Mouse (Mus musculus) thymus, postnatal 25 days (tissue): ENCODE results near the gene Tyro3.
A peak's percentile ranks its signal among the peaks of the same experiment; 100 is the strongest.

Experiments
- DNase-seq: peaks from one replicate; pipeline ENCODE4 v3.0.0; 2022

The Tyro3 gene

DNA sequence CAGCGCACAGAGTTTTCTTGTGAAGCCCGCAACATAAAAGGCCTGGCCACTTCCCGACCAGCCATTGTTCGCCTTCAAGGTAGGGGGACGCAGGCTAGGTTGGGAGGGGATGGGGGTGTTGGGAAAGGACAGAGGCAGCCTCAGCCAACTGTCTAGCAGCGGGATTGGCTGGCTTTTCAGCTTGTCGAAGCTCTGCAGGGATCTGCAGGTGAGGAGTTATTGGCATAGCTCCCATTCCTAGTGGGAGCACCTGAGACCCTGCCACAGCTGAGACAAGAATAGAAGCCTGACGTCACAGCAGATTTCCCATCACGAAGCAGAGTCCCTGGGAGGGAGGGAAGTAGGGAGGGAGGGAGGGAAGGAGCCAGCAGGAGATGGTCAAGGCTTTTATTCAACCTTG, 7.2 kb downstream of the Tyro3 start:
- no peak for DNase-seq

DNA sequence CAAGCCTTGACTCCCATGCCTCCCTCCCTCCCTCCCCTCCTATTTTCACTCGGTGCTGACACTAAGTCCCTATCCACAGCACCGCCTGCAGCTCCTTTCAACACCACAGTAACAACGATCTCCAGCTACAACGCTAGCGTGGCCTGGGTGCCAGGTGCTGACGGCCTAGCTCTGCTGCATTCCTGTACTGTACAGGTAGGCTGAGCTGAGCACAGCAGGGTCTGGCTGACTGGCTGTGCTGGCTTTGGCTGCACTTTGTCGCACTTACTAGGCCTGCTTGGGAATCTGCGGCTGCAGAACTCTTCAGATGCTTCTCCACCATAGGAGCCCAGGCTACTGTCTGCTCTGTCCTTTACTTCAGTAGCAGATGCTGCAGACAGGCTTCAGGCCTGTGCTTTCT, 8.0 kb downstream of the Tyro3 start:
- no peak for DNase-seq

DNA sequence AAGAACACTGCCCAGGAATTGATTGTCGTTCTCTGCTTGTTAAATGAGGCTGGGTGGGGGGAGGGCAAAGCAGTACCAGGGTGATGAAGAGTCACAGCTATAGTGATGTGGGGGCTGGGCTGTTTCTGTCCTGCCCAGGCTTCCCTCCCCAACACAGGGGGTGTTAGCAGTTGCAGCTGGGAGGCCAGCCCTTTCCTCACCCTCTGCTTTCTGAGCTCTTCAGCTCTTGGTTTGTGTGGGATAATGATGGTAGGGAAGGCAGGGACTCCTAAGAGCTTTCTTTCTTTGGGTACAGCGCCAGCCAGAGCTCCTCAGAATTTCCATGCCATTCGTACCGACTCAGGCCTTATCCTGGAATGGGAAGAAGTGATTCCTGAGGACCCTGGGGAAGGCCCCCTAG, 10.9 kb downstream of the Tyro3 start:
- no peak for DNase-seq

DNA sequence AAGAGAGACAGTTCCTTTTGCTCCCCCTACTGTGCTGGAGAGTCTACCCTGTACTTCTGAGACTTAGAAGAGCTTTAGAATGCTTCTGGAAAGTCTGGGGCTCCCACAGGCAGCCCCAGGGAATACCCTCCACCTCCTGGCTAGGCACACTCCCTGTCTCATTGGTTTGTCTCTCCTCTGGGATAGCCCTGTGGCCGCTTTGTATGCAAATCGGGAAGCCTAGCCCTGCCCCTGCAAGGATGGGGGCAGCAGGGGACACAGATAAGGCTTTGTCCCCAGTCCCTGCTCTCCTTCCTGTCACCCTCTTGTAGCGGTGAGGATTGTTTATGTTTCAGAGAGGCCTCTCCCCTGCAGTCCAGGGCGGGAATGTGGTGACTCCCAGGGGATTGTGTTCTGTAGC, 11.3 kb downstream of the Tyro3 start:
- DNase-seq, result no peak

DNA sequence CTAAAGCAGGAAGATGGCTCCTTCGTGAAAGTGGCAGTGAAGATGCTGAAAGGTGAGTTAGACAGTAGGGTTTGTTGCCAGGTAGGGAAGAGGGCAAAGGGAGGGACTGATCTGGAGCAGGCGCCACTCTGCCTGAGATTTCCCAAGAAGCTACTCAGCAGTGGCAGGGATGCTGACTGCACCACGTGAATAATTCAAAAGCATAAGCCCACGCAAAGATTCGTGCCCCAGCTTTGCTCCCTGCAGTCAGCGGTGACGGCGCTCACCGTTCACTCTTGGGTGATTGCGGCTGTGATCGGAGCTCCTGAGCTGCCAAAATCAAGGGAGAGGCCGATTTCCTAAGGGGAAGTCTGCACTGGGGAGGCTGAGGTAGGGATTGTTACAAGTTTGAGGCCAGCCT, 13.4 kb downstream of the Tyro3 start:
- no peak for DNase-seq

DNA sequence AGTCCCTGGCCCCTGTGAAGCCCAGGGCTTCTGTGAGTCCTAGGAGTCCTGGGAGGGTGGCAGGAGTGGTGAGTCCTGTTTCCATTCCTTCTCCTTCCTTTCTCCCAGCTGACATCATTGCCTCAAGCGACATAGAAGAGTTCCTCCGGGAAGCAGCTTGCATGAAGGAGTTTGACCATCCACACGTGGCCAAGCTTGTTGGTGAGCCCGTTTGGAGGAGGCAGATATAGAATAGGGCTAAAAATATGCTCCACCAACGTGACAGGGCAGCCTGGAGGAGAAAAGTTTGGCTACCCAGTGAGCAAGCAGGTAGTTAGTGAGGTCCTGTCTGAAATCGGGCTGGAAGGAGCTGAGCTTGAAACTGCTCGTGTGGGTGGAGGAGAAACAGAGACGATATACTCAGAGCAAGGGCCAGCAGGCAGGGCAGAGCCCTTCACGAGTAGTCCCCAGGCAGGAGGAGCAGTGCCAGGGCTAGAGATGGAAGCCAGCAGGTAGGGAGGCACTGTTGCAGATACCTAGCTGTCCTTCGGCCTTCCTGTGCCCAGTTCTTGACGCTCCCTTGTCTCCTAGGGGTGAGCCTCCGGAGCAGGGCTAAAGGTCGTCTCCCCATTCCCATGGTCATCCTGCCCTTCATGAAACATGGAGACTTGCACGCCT, 14.1 kb downstream of the Tyro3 start:
- DNase-seq, result no peak

DNA sequence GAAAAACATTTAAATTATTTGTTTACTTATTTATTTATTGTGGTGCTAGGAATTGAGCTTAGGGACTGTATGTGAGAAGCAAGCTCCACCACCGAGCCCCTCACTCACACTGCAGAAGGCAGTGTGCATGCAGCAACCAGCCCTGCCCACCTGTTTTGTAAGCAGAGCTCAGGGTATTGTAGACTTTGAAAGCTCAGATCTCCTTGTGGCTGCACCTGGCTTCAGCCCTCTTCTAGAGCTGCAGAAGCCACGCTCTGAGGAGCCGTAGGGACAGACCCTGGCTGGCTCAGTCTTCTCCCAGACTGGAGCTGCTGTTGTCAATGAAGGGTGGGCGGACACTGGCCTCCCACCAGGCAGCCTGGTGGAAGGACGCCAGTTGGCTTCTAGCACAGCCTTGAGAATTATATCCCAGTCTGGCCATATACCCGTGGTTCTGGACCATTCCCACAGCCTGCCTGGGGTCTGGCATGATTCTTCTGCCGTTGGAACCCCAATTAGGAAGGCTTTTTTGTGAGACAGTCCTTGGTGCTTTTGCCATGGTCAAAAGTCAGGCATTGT, 16.9 kb downstream of the Tyro3 start:
- DNase-seq, result peak; percentile 39

DNA sequence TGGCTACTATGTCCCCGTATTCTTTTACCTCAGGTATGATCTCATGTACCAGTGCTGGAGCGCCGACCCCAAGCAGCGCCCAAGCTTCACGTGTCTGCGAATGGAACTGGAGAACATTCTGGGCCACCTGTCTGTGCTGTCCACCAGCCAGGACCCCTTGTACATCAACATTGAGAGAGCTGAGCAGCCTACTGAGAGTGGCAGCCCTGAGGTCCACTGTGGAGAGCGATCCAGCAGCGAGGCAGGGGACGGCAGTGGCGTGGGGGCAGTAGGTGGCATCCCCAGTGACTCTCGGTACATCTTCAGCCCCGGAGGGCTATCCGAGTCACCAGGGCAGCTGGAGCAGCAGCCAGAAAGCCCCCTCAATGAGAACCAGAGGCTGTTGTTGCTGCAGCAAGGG, 19.1 kb downstream of the Tyro3 start:
- DNase-seq, result no peak

DNA sequence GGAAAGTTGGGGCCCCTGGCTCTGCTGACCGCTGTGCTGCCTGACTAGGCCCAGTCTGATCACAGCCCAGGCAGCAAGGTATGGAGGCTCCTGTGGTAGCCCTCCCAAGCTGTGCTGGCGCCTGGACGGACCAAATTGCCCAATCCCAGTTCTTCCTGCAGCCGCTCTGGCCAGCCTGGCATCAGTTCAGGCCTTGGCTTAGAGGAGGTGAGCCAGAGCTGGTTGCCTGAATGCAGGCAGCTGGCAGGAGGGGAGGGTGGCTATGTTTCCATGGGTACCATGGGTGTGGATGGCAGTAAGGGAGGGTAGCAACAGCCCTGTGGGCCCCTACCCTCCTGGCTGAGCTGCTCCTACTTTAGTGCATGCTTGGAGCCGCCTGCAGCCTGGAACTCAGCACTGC, 19.5 kb downstream of the Tyro3 start:
- no peak for DNase-seq

DNA sequence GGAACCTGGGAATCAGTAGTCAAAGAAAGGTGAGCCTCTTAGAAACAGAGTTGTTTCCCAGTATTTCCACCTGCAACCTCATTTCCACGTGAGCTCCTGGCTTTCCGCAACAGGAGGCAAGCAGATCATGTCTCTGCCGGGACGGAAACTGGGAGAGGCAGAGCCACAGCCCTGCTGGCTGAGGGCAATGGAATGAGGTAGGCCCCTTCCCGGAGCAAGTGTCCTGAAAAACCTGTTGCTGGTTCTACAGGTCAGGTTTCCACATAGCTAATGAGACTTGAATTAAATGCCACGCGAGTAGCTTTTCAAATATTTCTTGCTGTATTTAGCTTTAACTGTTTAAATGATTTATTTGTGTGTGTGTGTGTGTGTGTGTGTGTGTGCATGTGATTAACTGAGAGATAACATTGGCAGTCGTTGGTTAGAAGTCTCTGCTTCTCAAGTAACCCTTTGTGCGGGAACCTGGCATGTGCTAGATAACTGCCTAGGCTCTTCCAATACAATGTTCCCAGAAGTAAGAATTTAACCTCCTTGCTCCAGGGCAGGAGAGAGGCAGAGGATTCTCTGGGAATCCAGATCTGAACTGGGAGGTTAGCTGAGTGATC, 21.2 kb downstream of the Tyro3 start:
- DNase-seq, result no peak

DNA sequence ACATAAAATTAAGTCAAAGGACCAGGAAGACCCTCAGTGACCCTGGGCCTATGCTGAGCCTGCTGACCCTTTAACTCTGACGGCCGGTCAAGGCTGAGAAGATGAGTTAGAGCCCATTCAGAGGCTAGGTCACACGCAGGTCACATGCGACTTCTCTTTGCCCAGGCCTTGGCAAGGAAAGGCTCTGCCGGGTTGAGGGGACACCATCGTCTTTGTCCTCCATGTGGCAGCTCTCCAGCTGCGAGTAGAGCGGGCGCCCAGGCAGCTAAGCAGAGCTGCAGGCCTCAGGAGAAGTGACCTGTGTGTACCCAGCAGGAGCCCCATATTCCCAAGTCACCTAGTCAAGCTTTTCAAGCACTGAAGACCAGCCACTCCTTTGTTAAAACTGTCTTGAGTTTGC, 23.6 kb downstream of the Tyro3 start:
- DNase-seq, result no peak

DNA sequence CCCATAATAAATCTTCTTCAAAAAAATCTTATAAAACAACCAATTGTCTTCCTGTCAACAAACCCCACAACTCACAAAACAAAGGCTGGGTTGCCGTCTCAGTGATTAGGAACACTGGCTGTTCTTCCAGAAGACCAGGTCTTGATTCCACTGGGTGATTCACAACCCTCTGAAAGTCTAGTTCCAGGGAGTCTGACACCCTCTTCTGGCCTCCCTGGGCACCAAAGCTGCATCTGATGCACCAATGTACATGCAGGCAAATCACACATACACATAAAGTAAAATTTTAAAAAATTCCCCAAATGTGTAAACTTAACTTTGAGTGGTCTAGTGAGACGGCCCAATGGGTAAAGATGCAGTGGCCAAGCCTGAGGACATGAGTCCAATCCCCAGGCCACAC, 33.0 kb downstream of the Tyro3 start:
- no peak for DNase-seq

DNA sequence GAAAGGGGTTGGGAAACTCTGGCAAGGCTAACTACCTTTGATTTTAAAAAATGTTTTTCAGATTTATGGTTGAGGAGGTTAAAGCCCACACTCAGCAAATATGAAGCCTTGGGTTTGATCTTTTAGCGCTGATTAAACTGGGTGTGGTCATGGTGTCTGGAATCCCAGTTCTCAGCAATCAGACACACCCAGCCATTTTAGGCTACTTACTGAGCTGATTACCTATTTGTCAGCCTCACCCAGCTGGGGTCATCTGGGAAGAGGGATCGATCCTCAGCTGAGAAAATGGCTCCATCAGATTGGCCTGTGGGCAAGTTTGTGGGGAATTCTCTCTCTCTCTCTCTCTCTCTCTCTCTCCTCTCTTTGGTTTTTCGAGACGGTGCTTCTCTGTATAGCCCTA, 36.7 kb downstream of the Tyro3 start:
- no peak for DNase-seq

DNA sequence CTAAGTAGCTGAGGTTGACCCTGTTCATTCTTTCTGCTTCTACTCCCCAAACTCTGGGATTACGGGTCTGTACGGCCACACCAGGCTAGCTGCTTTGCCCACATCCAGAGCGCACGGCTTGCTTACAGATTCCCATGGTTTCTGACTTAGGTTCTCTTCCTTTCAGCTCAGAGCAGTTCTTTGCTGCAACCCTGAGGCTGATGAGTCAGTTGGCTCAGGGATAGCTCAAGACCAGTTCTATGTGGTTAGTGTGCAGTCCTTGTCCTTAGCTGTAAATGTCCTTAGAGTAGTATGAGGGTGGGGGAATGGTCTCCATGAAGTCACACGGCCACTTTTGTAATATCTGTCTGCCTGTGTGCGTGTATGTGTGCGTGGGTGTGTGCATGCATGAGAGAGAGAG, 40.1 kb downstream of the Tyro3 start:
- DNase-seq, result no peak

DNA sequence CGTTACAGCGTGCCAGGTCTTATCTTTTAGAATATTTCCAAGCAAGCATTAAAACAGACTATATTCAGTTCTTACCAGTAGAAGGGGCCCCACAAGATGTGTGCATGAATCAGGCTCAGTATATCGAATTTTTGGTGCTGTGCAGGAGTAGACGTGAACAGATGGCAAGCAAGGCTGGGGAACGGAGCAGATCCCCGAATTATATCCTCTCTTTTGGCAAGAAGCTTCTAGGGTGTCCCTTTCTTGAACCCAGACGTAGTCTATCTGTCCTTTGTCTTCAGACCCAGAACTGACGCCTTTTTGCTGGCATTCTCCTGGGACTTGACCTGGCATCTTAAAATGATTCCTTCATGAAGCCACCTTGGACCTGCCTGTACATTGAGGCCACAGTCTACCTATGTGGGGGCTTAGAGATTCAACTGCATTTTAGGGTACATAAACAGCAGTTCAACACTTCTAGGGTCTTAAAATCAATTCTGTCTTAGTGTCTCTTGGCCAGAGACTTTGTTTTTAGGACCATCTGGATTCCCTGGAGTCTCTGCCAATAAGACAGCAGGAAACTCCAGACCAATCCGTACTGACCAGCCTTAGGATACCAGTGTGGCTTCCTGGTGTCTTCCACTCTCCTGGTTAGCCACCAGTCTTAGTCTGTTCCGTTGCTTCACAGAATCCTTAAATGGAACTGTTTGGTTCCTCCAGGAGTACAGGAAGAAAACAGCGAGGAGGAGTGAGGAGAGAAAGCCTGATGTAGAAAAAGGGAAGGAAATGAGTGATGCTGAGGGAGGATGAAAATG, 41.0 kb downstream of the Tyro3 start:
- no peak for DNase-seq

DNA sequence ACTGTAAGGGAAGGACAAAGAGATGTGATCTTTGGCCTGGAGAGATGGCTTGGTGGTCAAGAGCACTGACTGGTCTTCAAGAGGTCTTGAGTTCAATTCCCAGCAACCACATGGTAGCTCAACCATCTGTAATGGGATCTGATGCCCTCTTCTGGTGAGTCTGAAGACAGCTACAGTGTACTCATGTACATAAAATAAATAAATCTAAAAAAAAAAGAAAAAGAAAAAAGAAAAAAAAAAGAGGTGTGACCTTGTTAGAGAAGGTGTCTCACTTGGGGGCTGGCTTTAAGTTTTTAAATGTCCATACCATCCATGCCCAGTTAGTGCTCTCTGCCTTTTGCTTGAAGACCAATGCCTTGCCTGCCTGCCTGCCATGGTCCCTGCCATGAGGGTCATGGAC, 42.5 kb downstream of the Tyro3 start:
- no peak for DNase-seq

DNA sequence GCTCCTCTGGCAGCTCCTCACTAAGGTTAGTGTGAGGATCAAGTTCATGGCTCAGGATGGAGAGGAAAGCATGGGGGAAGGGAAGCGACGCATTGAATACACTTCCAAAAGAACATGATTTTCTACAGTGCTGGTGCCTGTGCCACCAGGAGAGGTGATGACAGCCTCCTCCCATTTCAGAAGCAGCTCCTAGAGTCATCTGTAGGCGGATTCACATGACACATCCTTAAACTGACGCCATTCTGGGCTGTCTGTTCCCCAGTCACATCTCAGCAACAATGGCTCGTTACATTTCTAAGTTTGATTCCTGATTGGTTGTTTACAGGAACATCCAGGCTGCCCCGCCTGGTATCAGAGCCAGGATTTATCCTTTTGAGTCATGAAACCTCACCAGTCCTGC, 44.5 kb downstream of the Tyro3 start:
- no peak for DNase-seq

DNA sequence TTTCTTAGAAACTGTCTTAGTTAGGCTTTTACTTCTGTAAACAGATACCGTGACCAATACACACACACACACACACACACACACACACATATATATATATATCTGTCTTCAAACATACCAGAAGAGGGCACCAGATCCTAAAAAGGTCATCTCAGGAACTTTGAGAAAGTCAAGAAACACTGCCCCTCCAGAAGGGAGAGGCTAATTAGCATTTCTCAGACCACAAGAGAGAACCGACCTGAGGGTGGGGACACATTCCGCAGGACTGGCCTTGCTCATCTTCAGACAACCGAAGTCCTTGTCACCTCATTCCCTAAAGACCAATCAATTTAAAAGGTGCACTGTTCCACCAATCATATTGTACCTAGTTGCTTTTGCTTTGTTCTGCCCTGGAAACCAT, 46.0 kb downstream of the Tyro3 start:
- DNase-seq, result no peak

DNA sequence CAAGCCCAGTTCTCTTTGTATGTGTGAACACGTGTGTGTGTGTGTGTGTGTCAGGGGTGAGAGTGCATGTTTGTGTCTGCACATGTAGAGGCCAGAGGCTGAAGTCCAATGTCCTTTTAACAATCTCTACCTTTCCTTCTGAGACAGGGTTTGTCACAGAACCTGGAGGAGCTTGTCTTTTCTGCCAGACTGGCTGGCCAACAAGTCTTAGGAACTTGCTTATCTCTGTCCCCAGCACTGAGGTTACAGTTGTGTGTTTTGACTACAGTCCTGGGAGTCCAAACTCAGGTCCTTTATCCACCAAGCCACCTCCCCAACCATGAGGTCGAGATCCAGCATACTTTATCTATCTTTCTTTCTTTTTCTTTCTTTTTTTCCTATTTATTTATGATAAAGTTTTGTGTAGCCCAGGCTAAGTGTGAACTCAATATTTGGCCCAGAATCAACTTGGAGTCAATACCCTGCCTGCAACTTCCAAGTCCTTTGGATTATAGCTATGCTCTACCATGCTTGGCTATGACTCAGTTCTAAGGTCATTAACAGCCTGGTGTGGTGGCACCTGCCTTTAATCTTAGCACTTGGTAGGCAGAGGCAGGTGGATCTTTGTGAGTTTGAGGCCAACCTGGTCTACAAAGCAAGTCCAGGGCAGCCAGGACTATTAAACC, 48.5 kb downstream of the Tyro3 start:
- DNase-seq, result no peak

DNA sequence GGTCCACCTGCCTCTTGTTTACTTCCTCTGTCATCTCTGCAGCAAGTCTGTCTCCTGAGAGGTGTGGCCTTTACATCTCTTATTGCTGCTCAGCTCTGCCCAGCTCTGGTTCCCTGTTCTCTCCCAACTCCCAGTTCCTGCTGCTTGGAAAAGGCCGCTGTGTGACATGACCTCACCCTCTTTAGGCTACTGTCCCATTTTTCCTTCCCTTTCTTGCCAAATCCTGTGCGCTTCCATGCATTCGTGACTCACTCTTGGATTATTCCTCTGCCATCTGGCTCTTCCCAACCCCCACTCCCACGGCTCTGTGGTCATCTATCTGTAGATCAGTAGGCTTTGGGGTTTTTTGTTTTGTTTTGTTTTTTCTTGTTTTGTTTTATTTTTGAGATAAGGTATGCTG, 49.4 kb downstream of the Tyro3 start:
- DNase-seq, result no peak

DNA sequence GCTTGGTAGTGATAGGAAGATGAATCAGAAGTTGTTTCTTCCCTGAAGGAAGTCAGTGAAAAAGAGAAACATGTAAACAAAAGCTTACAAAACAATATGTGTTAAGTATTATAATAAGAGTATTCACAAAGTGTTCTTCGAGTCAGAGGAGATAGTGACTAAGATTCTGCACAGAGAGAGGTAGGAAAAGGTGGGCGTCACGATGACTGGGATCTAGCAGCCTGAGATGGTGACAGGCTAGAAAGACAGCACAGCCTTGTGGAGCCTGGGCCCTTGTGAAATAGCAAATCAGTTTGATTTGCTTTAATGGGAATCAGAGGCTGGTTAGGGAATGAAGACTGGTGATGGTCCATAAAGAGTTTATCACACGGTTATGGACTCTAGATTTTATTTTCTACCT, 56.3 kb downstream of the Tyro3 start:
- DNase-seq, result no peak

DNA sequence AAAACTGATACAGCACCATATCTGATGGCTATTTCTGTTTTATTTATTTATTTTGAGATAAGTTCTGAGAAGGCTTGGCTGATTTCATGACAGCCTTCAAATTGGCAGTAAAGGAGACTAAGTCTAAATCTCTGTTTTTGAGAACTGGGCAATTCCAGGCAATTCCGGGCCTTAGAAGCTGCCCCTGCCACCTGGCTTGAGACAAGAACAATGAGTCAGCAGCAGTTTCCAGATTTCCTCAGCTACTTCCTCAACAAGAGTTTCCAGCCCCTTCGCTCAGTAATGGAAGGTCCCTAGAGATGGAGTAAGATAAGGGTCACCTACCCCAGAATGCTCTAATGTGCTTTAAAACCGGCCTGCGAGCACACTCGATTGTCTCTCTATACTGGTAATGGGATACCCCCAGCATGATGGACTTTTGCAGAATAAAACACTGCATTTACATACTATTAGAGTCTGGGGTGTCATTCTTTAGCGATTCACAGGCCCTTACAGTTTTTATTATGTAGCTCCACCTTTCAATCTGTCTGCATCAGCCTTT, 57.8 kb downstream of the Tyro3 start:
- no peak for DNase-seq

DNA sequence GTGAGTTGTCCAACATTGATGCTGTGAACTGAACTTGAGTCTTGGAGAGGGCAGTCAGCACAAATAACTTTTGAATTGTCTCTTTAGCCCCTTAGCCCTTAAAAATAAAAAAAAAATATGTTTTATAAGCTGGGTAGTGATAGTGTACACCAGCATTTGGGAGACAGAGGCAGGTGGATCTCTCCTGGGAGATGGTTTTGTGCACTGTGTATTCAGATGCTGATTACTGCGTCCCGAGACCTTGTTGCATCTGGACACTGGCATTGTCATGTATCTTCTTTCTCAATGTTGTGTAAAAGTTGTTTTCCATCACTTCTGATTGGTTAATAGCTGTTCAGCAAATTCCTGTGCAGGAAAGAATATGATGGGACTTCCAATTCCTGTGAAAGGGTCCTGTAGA, 59.8 kb downstream of the Tyro3 start:
- no peak for DNase-seq
